Mouse (Mus musculus): ENCODE results near the gene Olfr1450. TPM values are rescaled to one million over a fixed set of nuclear protein-coding genes. Genes with fewer than 3 reads are reported as not detected.
"Not testable (repeated sequence)": the region's sequence is repeated elsewhere in the genome, so short reads cannot be mapped to it uniquely, and the experiment has no call there.

The Olfr1450 gene
- not detected in 2 replicates for polyA plus RNA-seq (2014; fragmentation: Nextera tagmentation; extraction: Ambion mirVana)

GRCm38 (mm10) chr19:12949958-12950357 is at the start of gene Olfr1450:
TSS of gene Olfr1450 (plus strand) at chr19:12950258.
- Histone ChIP-seq H3K4me3 (ENCODE audit: low read depth, low read length) (no peak within 1 kb of the TSS), H3K4me1 (ENCODE audit: control insufficient read depth, insufficient read depth, low read length) (no peaks in the 10 kb centered on the region), H3K9me3 (replicated peaks; ENCODE audit: control insufficient read depth, low read length) (0 out of 2 replicates have a peak, but pooled peaks cover 6% of the 10 kb centered on the region), H3K27me3 (replicated peaks; ENCODE audit: control insufficient read depth, insufficient read depth, low read length) (no peaks in the 10 kb centered on the region), H3K9ac (ENCODE audit: low read length) (no peak within 1 kb of the TSS), H3K36me3 (ENCODE audit: control insufficient read depth, insufficient read depth, low read length) (no peaks in the 10 kb centered on the region), H3K27ac (ENCODE audit: low read depth, low read length) (no peak within 1 kb of the TSS), H3K4me2 (ENCODE audit: low read length) (no peak within 1 kb of the TSS)
- no peak for DNase-seq (ENCODE audit: low spot score)
- ATAC-seq: no peak
- WGBS: 98% methylated on average over 1 of the region's 1 CpGs

- no peak within 1 kb of the TSS for H3K4me3 ChIP-seq (ENCODE audit: low read depth, low read length)
- no peak for DNase-seq (ENCODE audit: low spot score)
- no peak for ATAC-seq
- no peak within 1 kb of the TSS for H3K9ac ChIP-seq (ENCODE audit: low read length)
- 97% methylated on average over 1 of the region's 1 CpGs for WGBS
- H3K9me3 ChIP-seq (replicated peaks; ENCODE audit: control insufficient read depth, low read length): peaks cover 2% of the 10 kb centered on the region; the same call in 1 of the 2 replicates
- no peak within 1 kb of the TSS for H3K27ac ChIP-seq (ENCODE audit: low read depth, low read length)
- no peaks in the 10 kb centered on the region for H3K4me1 ChIP-seq (ENCODE audit: control insufficient read depth, insufficient read depth, low read length)
- H3K36me3 ChIP-seq (ENCODE audit: control insufficient read depth, insufficient read depth, low read length): no peaks in the 10 kb centered on the region
- H3K4me2 ChIP-seq (ENCODE audit: low read length): no peak within 1 kb of the TSS
- H3K27me3 ChIP-seq (replicated peaks; ENCODE audit: control insufficient read depth, insufficient read depth, low read length): no peaks in the 10 kb centered on the region
These were observed 46.4 kb upstream of the Olfr1450 start, which contains the start of gene Olfr1447 for GRCm38 (mm10) chr19:12903643-12904042. TSS of gene Olfr1447 (minus strand) at chr19:12903743.

DNA sequence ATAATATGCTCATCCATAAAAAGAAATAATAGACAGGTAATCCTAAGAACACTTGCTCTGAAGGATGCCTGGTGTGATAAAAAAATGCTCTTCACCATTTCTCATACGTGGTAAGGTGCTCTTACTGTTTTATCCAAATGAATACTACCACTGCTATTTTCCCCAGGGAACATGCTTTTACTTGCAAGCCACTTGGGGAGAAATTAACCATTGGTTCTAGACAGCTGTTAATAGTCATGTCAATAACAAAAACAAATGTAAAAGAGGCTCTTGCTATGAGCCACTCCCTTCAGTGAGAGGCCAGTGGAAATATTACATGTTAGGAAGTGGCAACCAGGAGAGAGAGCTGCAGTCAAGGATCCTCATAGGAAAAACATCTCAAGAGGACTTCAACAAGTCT is 25.7 kb upstream of the Olfr1450 start, which contains the start of gene Olfr1448:
TSS of gene Olfr1448 (minus strand) at position 101 of the 400 bp plus-strand sequence.
- Histone ChIP-seq H3K36me3 (ENCODE audit: control insufficient read depth, insufficient read depth, low read length) (no peaks in the 10 kb centered on the region), H3K27ac (ENCODE audit: low read depth, low read length) (no peak within 1 kb of the TSS), H3K9ac (ENCODE audit: low read length) (no peak within 1 kb of the TSS), H3K4me3 (ENCODE audit: low read depth, low read length) (no peak within 1 kb of the TSS), H3K4me2 (ENCODE audit: low read length) (no peak within 1 kb of the TSS), H3K27me3 (replicated peaks; ENCODE audit: control insufficient read depth, insufficient read depth, low read length) (no peaks in the 10 kb centered on the region), H3K9me3 (replicated peaks; ENCODE audit: control insufficient read depth, low read length) (0 out of 2 replicates have a peak, but pooled peaks cover 2% of the 10 kb centered on the region), H3K4me1 (ENCODE audit: control insufficient read depth, insufficient read depth, low read length) (no peaks in the 10 kb centered on the region)
- ATAC-seq (no peak), DNase-seq (ENCODE audit: low spot score) (no peak)
- 69% methylated on average over 1 of the region's 1 CpGs for WGBS

- no peaks in the 10 kb centered on the region for H3K9me3 ChIP-seq (replicated peaks; ENCODE audit: control insufficient read depth, low read length)
- no peak within 1 kb of the TSS for H3K4me2 ChIP-seq (ENCODE audit: low read length)
- H3K36me3 ChIP-seq (ENCODE audit: control insufficient read depth, insufficient read depth, low read length): no peaks in the 10 kb centered on the region
- DNase-seq (ENCODE audit: low spot score) (no peak), ATAC-seq (no peak)
- no peaks in the 10 kb centered on the region for H3K4me1 ChIP-seq (ENCODE audit: control insufficient read depth, insufficient read depth, low read length)
- no peak within 1 kb of the TSS for H3K4me3 ChIP-seq (ENCODE audit: low read depth, low read length)
- no peak within 1 kb of the TSS for H3K27ac ChIP-seq (ENCODE audit: low read depth, low read length)
- H3K27me3 ChIP-seq (replicated peaks; ENCODE audit: control insufficient read depth, insufficient read depth, low read length): no peaks in the 10 kb centered on the region
- no peak within 1 kb of the TSS for H3K9ac ChIP-seq (ENCODE audit: low read length)
These were observed 19.5 kb upstream of the Olfr1450 start, which contains the start of gene Olfr1449 for GRCm38 (mm10) chr19:12930540-12930939. TSS of gene Olfr1449 (plus strand) at chr19:12930840.

- H3K4me3 ChIP-seq (ENCODE audit: low read depth, low read length); H3K27ac ChIP-seq (ENCODE audit: low read depth, low read length); H3K4me2 ChIP-seq (ENCODE audit: low read length); H3K9me3 ChIP-seq (replicated peaks; ENCODE audit: control insufficient read depth, low read length); DNase-seq (ENCODE audit: low spot score); ATAC-seq; H3K36me3 ChIP-seq (ENCODE audit: control insufficient read depth, insufficient read depth, low read length); H3K27me3 ChIP-seq (replicated peaks; ENCODE audit: control insufficient read depth, insufficient read depth, low read length); H3K9ac ChIP-seq (ENCODE audit: low read length); H3K4me1 ChIP-seq (ENCODE audit: control insufficient read depth, insufficient read depth, low read length): not testable (repeated sequence)
- WGBS: 82% methylated on average over 5 of the region's 5 CpGs
These were observed 20.0 kb downstream of the Olfr1450 start for GRCm38 (mm10) chr19:12970082-12970481.

GRCm38 (mm10) chr19:12992316-12992715 is 42.3 kb downstream of the Olfr1450 start:
- not testable (repeated sequence) for H3K36me3 ChIP-seq (ENCODE audit: control insufficient read depth, insufficient read depth, low read length); H3K4me2 ChIP-seq (ENCODE audit: low read length); H3K9ac ChIP-seq (ENCODE audit: low read length); H3K27ac ChIP-seq (ENCODE audit: low read depth, low read length); H3K9me3 ChIP-seq (replicated peaks; ENCODE audit: control insufficient read depth, low read length); H3K4me1 ChIP-seq (ENCODE audit: control insufficient read depth, insufficient read depth, low read length); ATAC-seq; H3K4me3 ChIP-seq (ENCODE audit: low read depth, low read length); H3K27me3 ChIP-seq (replicated peaks; ENCODE audit: control insufficient read depth, insufficient read depth, low read length); DNase-seq (ENCODE audit: low spot score)
- 95% methylated on average over 4 of the region's 4 CpGs for WGBS

GRCm38 (mm10) chr19:12994714-12995113 is 44.7 kb downstream of the Olfr1450 start, which contains the start of gene Olfr1451:
TSS of gene Olfr1451 (plus strand) at chr19:12995014.
- H3K9me3 ChIP-seq (replicated peaks; ENCODE audit: control insufficient read depth, low read length): 0 out of 2 replicates have a peak, but pooled peaks cover 4% of the 10 kb centered on the region
- H3K4me3 ChIP-seq (ENCODE audit: low read depth, low read length): no peak within 1 kb of the TSS
- no peak within 1 kb of the TSS for H3K4me2 ChIP-seq (ENCODE audit: low read length)
- H3K36me3 ChIP-seq (ENCODE audit: control insufficient read depth, insufficient read depth, low read length): no peaks in the 10 kb centered on the region
- no peak for DNase-seq (ENCODE audit: low spot score)
- no peak within 1 kb of the TSS for H3K27ac ChIP-seq (ENCODE audit: low read depth, low read length)
- H3K4me1 ChIP-seq (ENCODE audit: control insufficient read depth, insufficient read depth, low read length): no peaks in the 10 kb centered on the region
- 60% methylated on average over 2 of the region's 2 CpGs for WGBS
- H3K9ac ChIP-seq (ENCODE audit: low read length): no peak within 1 kb of the TSS
- no peaks in the 10 kb centered on the region for H3K27me3 ChIP-seq (replicated peaks; ENCODE audit: control insufficient read depth, insufficient read depth, low read length)
- no peak for ATAC-seq

Other genes starting within 250 kb of the Olfr1450 start
- 1.2 TPM in 2 replicates for gene Cntf, start 184.6 kb upstream of the Olfr1450 start, polyA plus RNA-seq (2014; fragmentation: Nextera tagmentation; extraction: Ambion mirVana)
- gene Zfp91, start 154.1 kb upstream of the Olfr1450 start, polyA plus RNA-seq (2014; fragmentation: Nextera tagmentation; extraction: Ambion mirVana): 7.7 and 8.1 TPM in 2 replicates
- 1.2 and 1.4 TPM in 2 replicates for gene Lpxn, start 154.1 kb upstream of the Olfr1450 start, polyA plus RNA-seq (2014; fragmentation: Nextera tagmentation; extraction: Ambion mirVana)
- gene Gm5244, start 103.6 kb upstream of the Olfr1450 start, polyA plus RNA-seq (2014; fragmentation: Nextera tagmentation; extraction: Ambion mirVana): not detected in 2 replicates
- not detected in 2 replicates for gene Olfr1444, start 93.0 kb upstream of the Olfr1450 start, polyA plus RNA-seq (2014; fragmentation: Nextera tagmentation; extraction: Ambion mirVana)
- not detected in 2 replicates for gene Olfr1445, start 66.4 kb upstream of the Olfr1450 start, polyA plus RNA-seq (2014; fragmentation: Nextera tagmentation; extraction: Ambion mirVana)
- not detected in 2 replicates for gene Olfr1446, start 56.7 kb upstream of the Olfr1450 start, polyA plus RNA-seq (2014; fragmentation: Nextera tagmentation; extraction: Ambion mirVana)
- gene Olfr1447, start 46.5 kb upstream of the Olfr1450 start, polyA plus RNA-seq (2014; fragmentation: Nextera tagmentation; extraction: Ambion mirVana): not detected in 2 replicates
- not detected in 2 replicates for gene Olfr1448, start 25.8 kb upstream of the Olfr1450 start, polyA plus RNA-seq (2014; fragmentation: Nextera tagmentation; extraction: Ambion mirVana)
- not detected in 2 replicates for gene Olfr1449, start 19.4 kb upstream of the Olfr1450 start, polyA plus RNA-seq (2014; fragmentation: Nextera tagmentation; extraction: Ambion mirVana)
- not detected in 2 replicates for gene Olfr1451, start 44.8 kb downstream of the Olfr1450 start, polyA plus RNA-seq (2014; fragmentation: Nextera tagmentation; extraction: Ambion mirVana)
- not detected in 2 replicates for gene Olfr1453, start 78.1 kb downstream of the Olfr1450 start, polyA plus RNA-seq (2014; fragmentation: Nextera tagmentation; extraction: Ambion mirVana)
- gene Olfr1454, start 110.4 kb downstream of the Olfr1450 start, polyA plus RNA-seq (2014; fragmentation: Nextera tagmentation; extraction: Ambion mirVana): not detected in 2 replicates
- not detected in 2 replicates for gene Olfr1457, start 147.6 kb downstream of the Olfr1450 start, polyA plus RNA-seq (2014; fragmentation: Nextera tagmentation; extraction: Ambion mirVana)
- not detected in 2 replicates for gene Olfr1458, start 156.5 kb downstream of the Olfr1450 start, polyA plus RNA-seq (2014; fragmentation: Nextera tagmentation; extraction: Ambion mirVana)
- gene Olfr1459, start 199.3 kb downstream of the Olfr1450 start, polyA plus RNA-seq (2014; fragmentation: Nextera tagmentation; extraction: Ambion mirVana): not detected in 2 replicates
- gene Olfr1461, start 212.7 kb downstream of the Olfr1450 start, polyA plus RNA-seq (2014; fragmentation: Nextera tagmentation; extraction: Ambion mirVana): not detected in 2 replicates
- gene Olfr1462, start 235.5 kb downstream of the Olfr1450 start, polyA plus RNA-seq (2014; fragmentation: Nextera tagmentation; extraction: Ambion mirVana): not detected in 2 replicates